Mouse (Mus musculus) CH12.LX (cell line): ENCODE measurements around the gene Synj2. TPM values are rescaled to one million over a fixed set of nuclear protein-coding genes. Genes with fewer than 3 reads are reported as not detected.

Source experiments
- DNase-seq: peaks from one replicate; pipeline ENCODE4 v3.0.0-alpha.2; 2013; ENCODE audit errors: extremely low read depth
- H3K27ac ChIP-seq: 2 replicates; pipeline ENCODE4 v1.5.1; 2012; ENCODE audit warnings: low read depth, mild to moderate bottlenecking, control low read depth, moderate library complexity; ENCODE audit not compliant: insufficient read depth
- H3K27me3 ChIP-seq: replicated peaks from 2 replicates; pipeline ENCODE3; 2012; ENCODE audit warnings: inconsistent platforms
- H3K36me3 ChIP-seq, 2 experiments: replicated peaks in 1 of 2; 2 replicates each; pipeline versions ENCODE3 to v1.6.1; 2012; ENCODE audit warnings: inconsistent platforms in 1 of 2, low read length in 1 of 2, mild to moderate bottlenecking in 1 of 2, mixed read lengths in 1 of 2, moderate library complexity in 1 of 2; ENCODE audit not compliant: control insufficient read depth in 1 of 2, insufficient read depth in 1 of 2
- H3K4me1 ChIP-seq, 2 experiments: 2 replicates each; pipeline ENCODE4 v1.6.1; 2012; ENCODE audit warnings: inconsistent platforms in 1 of 2, moderate library complexity in 1 of 2; ENCODE audit not compliant: insufficient read depth in 2 of 2, control insufficient read depth in 1 of 2
- H3K4me2 ChIP-seq: 2 replicates; pipeline ENCODE4 v1.6.1; 2012; ENCODE audit warnings: low read depth, mild to moderate bottlenecking, control low read depth; ENCODE audit not compliant: poor library complexity, insufficient read depth, severe bottlenecking
- H3K4me3 ChIP-seq, 3 experiments: fragments of 150-350 bp in 1 of 3; sonication (generic) in 1 of 3; replicated peaks in 1 of 3; 2 replicates each; pipeline versions ENCODE3 to v1.5.1; 2011 to 2012; ENCODE audit warnings: low read depth in 2 of 3, low read length in 2 of 3, mild to moderate bottlenecking in 2 of 3, moderate library complexity in 2 of 3, control low read depth in 1 of 3, improper control_type of control experiment in 1 of 3, inconsistent platforms in 1 of 3, mixed read lengths in 1 of 3; ENCODE audit not compliant: poor library complexity in 1 of 3
- H3K79me2 ChIP-seq: replicated peaks from 2 replicates; pipeline ENCODE4 v1.6.1; 2012; ENCODE audit warnings: mild to moderate bottlenecking, moderate library complexity; ENCODE audit not compliant: control insufficient read depth, poor library complexity, insufficient read depth, severe bottlenecking; ENCODE audit errors: extremely low read depth
- H3K9ac ChIP-seq: 2 replicates; pipeline ENCODE4 v1.6.1; 2012; ENCODE audit warnings: low read depth, mild to moderate bottlenecking, control low read depth, moderate library complexity; ENCODE audit not compliant: insufficient read depth
- H3K9me3 ChIP-seq: replicated peaks from 2 replicates; pipeline ENCODE3; 2012; ENCODE audit warnings: low read length, inconsistent platforms, mixed read lengths
- BHLHE40 ChIP-seq: IDR thresholded peaks from 2 replicates; pipeline ENCODE4 v1.6.1; 2011; ENCODE audit warnings: mild to moderate bottlenecking, low read depth, low read length, improper control_type of control experiment
- E2F4 ChIP-seq: IDR thresholded peaks from 2 replicates; pipeline ENCODE4 v1.6.1; 2011; ENCODE audit warnings: low read depth, low read length, improper control_type of control experiment; ENCODE audit not compliant: insufficient replicate concordance
- ELF1 ChIP-seq: IDR thresholded peaks from 2 replicates; pipeline ENCODE4 v1.6.1; 2014; ENCODE audit warnings: low read depth, mild to moderate bottlenecking, inconsistent platforms, low read length, improper control_type of control experiment
- EP300 ChIP-seq: IDR thresholded peaks from 2 replicates; pipeline ENCODE4 v1.6.1; 2011; ENCODE audit warnings: low read length, improper control_type of control experiment
- ETS1 ChIP-seq: conservative IDR thresholded peaks from 2 replicates; pipeline ENCODE4 v1.6.1; 2012; ENCODE audit warnings: low read depth, mild to moderate bottlenecking, inconsistent platforms, low read length, improper control_type of control experiment, moderate library complexity
- HCFC1 ChIP-seq: IDR thresholded peaks from 2 replicates; pipeline ENCODE4 v1.6.1; 2012; ENCODE audit warnings: low read depth, mild to moderate bottlenecking, inconsistent platforms, low read length, improper control_type of control experiment
- IRF4 ChIP-seq: IDR thresholded peaks from 2 replicates; pipeline ENCODE4 v1.6.1; 2014; ENCODE audit warnings: low read depth, mild to moderate bottlenecking, inconsistent platforms, low read length, improper control_type of control experiment
- JUN ChIP-seq: IDR thresholded peaks from 2 replicates; pipeline ENCODE4 v1.6.1; 2011; ENCODE audit warnings: low read depth, mild to moderate bottlenecking, low read length, improper control_type of control experiment, moderate library complexity; ENCODE audit not compliant: insufficient read depth
- MXI1 ChIP-seq: IDR thresholded peaks from 2 replicates; pipeline ENCODE4 v1.6.1; 2011; ENCODE audit warnings: mild to moderate bottlenecking, low read depth, low read length, improper control_type of control experiment
- MYC ChIP-seq: IDR thresholded peaks from 2 replicates; pipeline ENCODE4 v1.6.1; 2011; ENCODE audit warnings: low read depth, mild to moderate bottlenecking, improper control_type of control experiment, low read length
- POLR2A ChIP-seq: IDR thresholded peaks from 2 replicates; pipeline ENCODE4 v1.6.1; 2011; ENCODE audit warnings: low read depth, mild to moderate bottlenecking, improper control_type of control experiment, low read length
- POLR2AphosphoS2 ChIP-seq: IDR thresholded peaks from 2 replicates; pipeline ENCODE4 v1.6.1; 2011; ENCODE audit warnings: low read depth, low read length, improper control_type of control experiment
- RCOR1 ChIP-seq: conservative IDR thresholded peaks from 2 replicates; pipeline ENCODE4 v1.6.1; 2012; ENCODE audit warnings: low read depth, mild to moderate bottlenecking, inconsistent platforms, low read length, improper control_type of control experiment
- SIN3A ChIP-seq: IDR thresholded peaks from 2 replicates; pipeline ENCODE4 v1.6.1; 2012; ENCODE audit warnings: low read length, improper control_type of control experiment, inconsistent platforms
- TBP ChIP-seq: conservative IDR thresholded peaks from 2 replicates; pipeline ENCODE4 v1.6.1; 2011; ENCODE audit warnings: low read depth, low read length, improper control_type of control experiment
- TCF12 ChIP-seq: IDR thresholded peaks from 2 replicates; pipeline ENCODE4 v1.6.1; 2014; ENCODE audit warnings: low read depth, mild to moderate bottlenecking, inconsistent platforms, low read length, improper control_type of control experiment
- USF1 ChIP-seq: IDR thresholded peaks from 2 replicates; pipeline ENCODE4 v1.6.1; 2014; ENCODE audit warnings: low read depth, mild to moderate bottlenecking, inconsistent platforms, low read length, improper control_type of control experiment
- ZC3H11A ChIP-seq: IDR thresholded peaks from 2 replicates; pipeline ENCODE4 v1.6.1; 2012; ENCODE audit warnings: low read depth, mild to moderate bottlenecking, inconsistent platforms, low read length, improper control_type of control experiment
- ZKSCAN1 ChIP-seq: IDR thresholded peaks from 2 replicates; pipeline ENCODE4 v1.6.1; 2012; ENCODE audit warnings: low read depth, inconsistent platforms, low read length, improper control_type of control experiment, borderline replicate concordance
- dilution Hi-C: fragments of 300-500 bp; cut with MboI; formaldehyde crosslinking; loops from 2 replicates; pipeline ENCODE4 v1.14.3; 2020; ENCODE audit warnings: low sequenced_read_pairs; ENCODE audit not compliant: extremely low pct_unique_long_range_greater_than_20kb, extremely low pct_ligation_motif_present
- in situ Hi-C: fragments of 300-500 bp; cut with MboI; formaldehyde crosslinking; loops from 3 replicates; pipeline ENCODE4 v1.14.3; 2019; ENCODE audit warnings: low sequenced_read_pairs, low pct_ligation_motif_present, low pct_unique_long_range_greater_than_20kb, mixed read lengths
- polyA plus RNA-seq: library from polyadenylated mRNA; unstranded; fragments of >175 nt; gene quantifications from 2 replicates; pipeline ENCODE4 v1.2.1, GENCODE M21; 2012; ENCODE audit warnings: low read depth; ENCODE audit not compliant: insufficient read length
- total RNA-seq, 2 experiments: library from RNA; depleted of rRNA; stranded (reverse); fragments of 300-350 nt in 1 of 2; fragments of >200 nt in 1 of 2; gene quantifications; 2 replicates each; pipeline ENCODE4 v1.2.3; 2012 to 2014

Synj2 gene
- total and polyA plus RNA-seq, 3 experiments, result 5.3 to 10.9 (median 6.8) TPM

DNA sequence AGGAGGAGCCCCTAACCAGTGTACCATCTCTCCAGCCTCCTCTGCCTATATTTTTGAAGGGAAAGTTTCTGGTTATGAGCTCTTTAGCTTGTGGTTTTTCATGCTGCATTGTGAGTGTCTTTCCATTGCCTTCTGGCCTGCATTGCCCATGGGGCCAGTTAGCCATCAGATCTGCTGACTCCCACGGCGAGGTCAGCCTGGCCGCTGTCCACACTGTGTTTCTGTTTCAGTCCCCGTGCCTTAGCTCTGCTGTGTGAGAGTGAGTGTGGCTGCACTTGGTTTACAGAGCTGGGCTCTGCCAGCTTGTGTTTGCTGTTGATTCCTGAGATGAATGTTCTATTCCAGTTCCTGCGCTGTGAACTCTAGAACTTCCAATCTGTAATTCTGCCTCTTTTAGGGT lies 26.9 kb upstream of the Synj2 start:
- no peak overlapping the region for H3K27ac ChIP-seq
- DNase-seq, result no peak
- no peak overlapping the region for H3K4me3 ChIP-seq
- H3K36me3 ChIP-seq, result peaks cover 30 to 77% of the 10 kb centered on the region in 2 experiments
- peaks cover 2 to 13% of the 10 kb centered on the region in 2 experiments; a peak in 2 of 4 replicates for H3K4me1 ChIP-seq
- H3K4me2 ChIP-seq, result no peak overlapping the region
- in situ Hi-C loops (loop anchor here (25.0 kb wide), 1 partner anchor 477 kb away; the partner anchor contains the start of gene Tmem242), dilution Hi-C loops (no loop called here)
- H3K9me3 ChIP-seq, result peaks cover 2% of the 10 kb centered on the region
- H3K9ac ChIP-seq, result no peak overlapping the region
- TF ChIP-seq BHLHE40 (no peak), ZC3H11A (no peak), TBP (no peak), MYC (no peak), E2F4 (no peak), RCOR1 (no peak), ZKSCAN1 (no peak), POLR2AphosphoS2 (no peak), HCFC1 (no peak), EP300 (no peak), IRF4 (no peak), MXI1 (no peak), POLR2A (no peak), ETS1 (no peak), JUN (no peak), USF1 (no peak), ELF1 (no peak), TCF12 (no peak)
- no peaks in the 10 kb centered on the region for H3K79me2 ChIP-seq
- no peaks in the 10 kb centered on the region for H3K27me3 ChIP-seq

- Histone ChIP-seq H3K4me2 (no peak overlapping the region), H3K79me2 (no peaks in the 10 kb centered on the region), H3K27me3 (no peaks in the 10 kb centered on the region), H3K4me3 (no peak overlapping the region), H3K36me3 (peaks cover 59 to 88% of the 10 kb centered on the region in 2 experiments), H3K27ac (no peak overlapping the region), H3K9ac (no peak overlapping the region), H3K9me3 (no peaks in the 10 kb centered on the region), H3K4me1 (no peaks in the 10 kb centered on the region)
- dilution Hi-C loops, result no loop called here
- TF ChIP-seq SIN3A (no peak), BHLHE40 (no peak)
- DNase-seq, result no peak
- in situ Hi-C loops, result loop anchor here (25.0 kb wide), 1 partner anchor 485 kb away; the partner anchor contains the start of gene Tmem242
Measured at GRCm38 (mm10) chr17:5921954-5922353, 19.1 kb upstream of the Synj2 start.
